Mouse (Mus musculus) midbrain, embryonic 15.5 days (tissue): Measurements from ENCODE around the gene Ruvbl1. TPM values are rescaled to one million over a fixed set of nuclear protein-coding genes. Genes with fewer than 3 reads are reported as not detected.
A peak's percentile ranks its signal among the peaks of the same experiment; 100 is the strongest.

Experiments used
- ATAC-seq: fragments of 200-750 bp; cut with Nextera tagmentation; replicated peaks from 2 replicates; pipeline ENCODE4 v1.8.0; 2017; ENCODE audit warnings: moderate TSS enrichment
- H3K27ac ChIP-seq: fragments of 300-500 bp; sonication (generic); 2 replicates; pipeline ENCODE4 v1.5.1; 2015; ENCODE audit warnings: mild to moderate bottlenecking, inconsistent platforms
- H3K27me3 ChIP-seq: fragments of 300-500 bp; sonication (generic); replicated peaks from 2 replicates; pipeline ENCODE4 v1.6.1; 2015; ENCODE audit warnings: inconsistent platforms
- H3K36me3 ChIP-seq: fragments of 300-500 bp; sonication (generic); replicated peaks from 2 replicates; pipeline ENCODE4 v1.6.1; 2015; ENCODE audit warnings: inconsistent platforms
- H3K4me1 ChIP-seq: fragments of 300-500 bp; sonication (generic); 2 replicates; pipeline ENCODE4 v1.6.1; 2015; ENCODE audit warnings: inconsistent platforms
- H3K4me2 ChIP-seq: fragments of 300-500 bp; sonication (generic); 2 replicates; pipeline ENCODE4 v1.6.1; 2015; ENCODE audit warnings: inconsistent platforms, mild to moderate bottlenecking, moderate library complexity
- H3K4me3 ChIP-seq: fragments of 300-500 bp; sonication (generic); 2 replicates; pipeline ENCODE4 v1.5.1; 2015; ENCODE audit warnings: mild to moderate bottlenecking, inconsistent platforms
- H3K9ac ChIP-seq: fragments of 300-500 bp; sonication (generic); 2 replicates; pipeline ENCODE4 v1.6.1; 2015; ENCODE audit warnings: mild to moderate bottlenecking, inconsistent platforms
- H3K9me3 ChIP-seq: fragments of 300-500 bp; sonication (generic); 2 replicates; pipeline ENCODE4 v1.6.1; 2016; ENCODE audit warnings: inconsistent platforms
- WGBS: fragments of 180-500 bp; shearing (Covaris S2); methylation state at CpG from one replicate; pipeline ENCODE4 v1.1.7; 2015; ENCODE audit warnings: mixed read lengths; 5-methylcytosine and 5-hydroxymethylcytosine counted together
- polyA plus RNA-seq: library from polyadenylated mRNA; unstranded; fragments of >200 nt; fragmentation: Nextera tagmentation; extraction: Ambion mirVana; gene quantifications from 2 replicates; pipeline ENCODE4 v1.2.1, GENCODE M21; 2015

The Ruvbl1 gene
- polyA plus RNA-seq, 1 experiment from 2014 or later: 95.6 TPM

GRCm38 (mm10) chr6:88523043-88523442 lies 57.8 kb downstream of the Ruvbl1 start:
- no peak overlapping the region for H3K4me3 ChIP-seq
- peaks cover 10% of the 10 kb centered on the region for H3K4me1 ChIP-seq
- H3K4me2 ChIP-seq: no peak overlapping the region
- H3K27me3 ChIP-seq: no peaks in the 10 kb centered on the region
- H3K27ac ChIP-seq: no peak overlapping the region
- no peak for ATAC-seq
- no peak overlapping the region for H3K9ac ChIP-seq
- H3K9me3 ChIP-seq: no peaks in the 10 kb centered on the region
- WGBS: 84% methylated on average over 3 of the region's 3 CpGs
- no peaks in the 10 kb centered on the region for H3K36me3 ChIP-seq

GRCm38 (mm10) chr6:88523451-88523850 lies 58.2 kb downstream of the Ruvbl1 start:
- H3K4me3 ChIP-seq: no peak overlapping the region
- WGBS: 92% methylated on average over 3 of the region's 3 CpGs
- no peak overlapping the region for H3K4me2 ChIP-seq
- no peak for ATAC-seq
- no peaks in the 10 kb centered on the region for H3K9me3 ChIP-seq
- no peak overlapping the region for H3K9ac ChIP-seq
- no peaks in the 10 kb centered on the region for H3K27me3 ChIP-seq
- H3K4me1 ChIP-seq: peaks cover 9% of the 10 kb centered on the region
- no peak overlapping the region for H3K27ac ChIP-seq
- H3K36me3 ChIP-seq: no peaks in the 10 kb centered on the region

- H3K4me1 ChIP-seq: peaks cover 9% of the 10 kb centered on the region
- H3K27me3 ChIP-seq: no peaks in the 10 kb centered on the region
- H3K4me3 ChIP-seq: no peak overlapping the region
- no peaks in the 10 kb centered on the region for H3K36me3 ChIP-seq
- no peak overlapping the region for H3K27ac ChIP-seq
- no peaks in the 10 kb centered on the region for H3K9me3 ChIP-seq
- WGBS: 88% methylated on average over 4 of the region's 4 CpGs
- H3K9ac ChIP-seq: no peak overlapping the region
- H3K4me2 ChIP-seq: no peak overlapping the region
- no peak for ATAC-seq
Measured at GRCm38 (mm10) chr6:88524056-88524455, 58.8 kb downstream of the Ruvbl1 start.

- Histone ChIP-seq H3K27me3 (no peaks in the 10 kb centered on the region), H3K4me1 (no peaks in the 10 kb centered on the region), H3K36me3 (no peaks in the 10 kb centered on the region), H3K4me3 (no peak overlapping the region), H3K4me2 (no peak overlapping the region), H3K27ac (no peak overlapping the region), H3K9ac (no peak overlapping the region), H3K9me3 (no peaks in the 10 kb centered on the region)
- ATAC-seq: no peak
Measured at GRCm38 (mm10) chr6:88530306-88530705, 65.1 kb downstream of the Ruvbl1 start.

- H3K9ac ChIP-seq: no peak overlapping the region
- H3K36me3 ChIP-seq: no peaks in the 10 kb centered on the region
- no peak overlapping the region for H3K4me3 ChIP-seq
- WGBS: 90% methylated on average over 2 of the region's 2 CpGs
- H3K9me3 ChIP-seq: no peaks in the 10 kb centered on the region
- ATAC-seq: no peak
- no peak overlapping the region for H3K27ac ChIP-seq
- H3K4me1 ChIP-seq: peaks cover 6% of the 10 kb centered on the region
- no peak overlapping the region for H3K4me2 ChIP-seq
- no peaks in the 10 kb centered on the region for H3K27me3 ChIP-seq
Measured at GRCm38 (mm10) chr6:88540093-88540755, 75.0 kb downstream of the Ruvbl1 start.

- Histone ChIP-seq H3K27me3 (no peaks in the 10 kb centered on the region), H3K4me3 (no peak overlapping the region), H3K36me3 (no peaks in the 10 kb centered on the region), H3K4me2 (no peak overlapping the region), H3K4me1 (peaks cover 11% of the 10 kb centered on the region), H3K9ac (no peak overlapping the region), H3K27ac (peak overlapping the region; percentile 67; the same call in 1 of the 2 replicates), H3K9me3 (no peaks in the 10 kb centered on the region)
- ATAC-seq: no peak
- WGBS: 88% methylated on average over 3 of the region's 3 CpGs
Measured at GRCm38 (mm10) chr6:88544241-88544640, 79.0 kb downstream of the Ruvbl1 start.

GRCm38 (mm10) chr6:88544644-88545396 lies 79.6 kb downstream of the Ruvbl1 start:
- Histone ChIP-seq H3K4me3 (no peak overlapping the region), H3K9me3 (no peaks in the 10 kb centered on the region), H3K36me3 (no peaks in the 10 kb centered on the region), H3K4me1 (peaks cover 13% of the 10 kb centered on the region), H3K4me2 (no peak overlapping the region), H3K9ac (no peak overlapping the region), H3K27me3 (no peaks in the 10 kb centered on the region), H3K27ac (peak overlapping the region; percentile 67)
- 25% methylated on average over 11 of the region's 11 CpGs for WGBS
- ATAC-seq: 0 out of 2 replicates have a peak, but pooled peaks have one; percentile 15

GRCm38 (mm10) chr6:88545397-88545790 lies 80.2 kb downstream of the Ruvbl1 start:
- Histone ChIP-seq H3K4me1 (peaks cover 13% of the 10 kb centered on the region), H3K27ac (peak overlapping the region; percentile 67), H3K9ac (no peak overlapping the region), H3K36me3 (no peaks in the 10 kb centered on the region), H3K4me2 (no peak overlapping the region), H3K27me3 (no peaks in the 10 kb centered on the region), H3K9me3 (no peaks in the 10 kb centered on the region), H3K4me3 (no peak overlapping the region)
- 13% methylated on average over 10 of the region's 10 CpGs for WGBS
- ATAC-seq: 0 out of 2 replicates have a peak, but pooled peaks have one; percentile 22

Other genes with a start within 250 kb of the Ruvbl1 start
- not detected in 2 replicates for gene Dnajb8, start 243.1 kb upstream of the Ruvbl1 start, polyA plus RNA-seq
- 28.0 and 31.3 TPM in 2 replicates for gene Eefsec, start 18.9 kb upstream of the Ruvbl1 start, polyA plus RNA-seq
- 169 and 170 TPM in 2 replicates for gene Sec61a1, start 53.5 kb downstream of the Ruvbl1 start, polyA plus RNA-seq
- 0.26 and 0.65 TPM in 2 replicates for gene Kbtbd12, start 172.5 kb downstream of the Ruvbl1 start, polyA plus RNA-seq